In the genomic region with DNA sequence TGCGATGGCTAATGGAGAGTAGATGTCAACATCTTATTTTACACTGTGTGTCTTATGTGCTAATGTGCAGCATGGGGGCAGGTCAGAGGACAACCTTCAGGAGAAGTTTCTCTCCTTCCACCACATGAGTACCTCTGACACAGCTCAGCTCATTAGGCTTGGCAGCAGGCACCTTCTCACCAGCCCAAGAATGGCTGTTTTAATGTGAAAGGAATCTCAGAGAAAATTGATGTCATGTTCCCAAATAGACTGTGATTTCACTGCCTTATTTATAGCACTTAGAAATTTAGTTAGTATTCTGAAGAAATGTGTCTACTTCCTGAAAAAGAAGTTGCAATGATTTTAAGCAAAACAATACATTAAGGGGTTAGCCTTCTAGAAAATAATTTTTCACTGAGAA, we compare ENCODE assay signal across 30 mouse cellular contexts. TPM values are rescaled to one million over a fixed set of nuclear protein-coding genes. Genes with fewer than 3 reads are reported as not detected.
A peak's percentile ranks its signal among the peaks of the same experiment; 100 is the strongest.
DNase-seq lines count a peak whose midpoint lies in the region; ATAC-seq and TF ChIP-seq lines count a peak whose summit lies in the region.
"Had no signal": no experiment of that assay in that cellular context is flagged by ENCODE, and none has a peak within 500 bp of the region (broad histone marks: within the 10 kb centered on the region; RNA-seq: fewer than 3 reads in every experiment).

No protein-coding gene starts in this region.

- no peaks in the 10 kb centered on the region for H3K27me3 ChIP-seq in lung, postnatal 0 days (replicated peaks; ENCODE audit: insufficient read depth, low read length)
- H3K27me3 ChIP-seq: embryonic facial prominence, embryonic 12.5 days; forebrain, embryonic 15.5 days; heart, embryonic 13.5 days; hindbrain, embryonic 12.5 days; limb, embryonic 15.5 days; liver, embryonic 13.5 days; midbrain, embryonic 13.5 days; neural tube, embryonic 13.5 days had no signal

- no peak overlapping the region for H3K9ac ChIP-seq in lung, postnatal 0 days (replicated peaks; ENCODE audit: low read depth)
- H3K9ac ChIP-seq: embryonic facial prominence, embryonic 12.5 days; forebrain, embryonic 15.5 days; hindbrain, embryonic 12.5 days; limb, embryonic 15.5 days; liver, embryonic 13.5 days; midbrain, embryonic 13.5 days; neural tube, embryonic 13.5 days had no signal

- no peak for TF ChIP-seq CTCF in lung, postnatal 0 days (IDR thresholded peaks at IDR 0.05)
- no peak for TF ChIP-seq CTCF in bone marrow macrophage, adult 2 months (IDR thresholded peaks at IDR 0.05; ENCODE audit: low read depth, low read length)

- no peak overlapping the region for H3K4me3 ChIP-seq in lung, postnatal 0 days (ENCODE audit: low read depth, low read length)
- H3K4me3 ChIP-seq in bone marrow macrophage, adult 2 months (ENCODE audit: insufficient read depth, low read length): no peak overlapping the region
- H3K4me3 ChIP-seq: embryonic facial prominence, embryonic 12.5 days; forebrain, embryonic 15.5 days; heart, adult 2 months; heart, embryonic 13.5 days; hindbrain, embryonic 12.5 days; limb, embryonic 10.5 days; limb, embryonic 15.5 days; midbrain, embryonic 13.5 days; neural tube, embryonic 13.5 days had no signal

- WGBS in lung, postnatal 0 days: 98% methylated on average over 1 of the region's 1 CpGs

- no peak for TF ChIP-seq EP300 in lung, postnatal 0 days (IDR thresholded peaks at IDR 0.05)

- TF ChIP-seq POLR2A in bone marrow macrophage, adult 2 months (IDR thresholded peaks at IDR 0.05; ENCODE audit: borderline replicate concordance, low read depth, low read length): no peak

- ATAC-seq in frontal cortex, adult (ENCODE audit: low TSS enrichment): peak; percentile 72
- no peak for ATAC-seq in lung, postnatal 0 days
- ATAC-seq in CD4-positive, CD25-positive, alpha-beta regulatory T cell, adult 4 months: no peak
- ATAC-seq: forebrain, embryonic 15.5 days; hindbrain, postnatal 0 days; intestine, embryonic 16.5 days; midbrain, embryonic 13.5 days had no signal

- no peaks in the 10 kb centered on the region for H3K4me1 ChIP-seq in lung, postnatal 0 days (ENCODE audit: insufficient read depth, low read depth, low read length)
- peaks cover 39% of the 10 kb centered on the region for H3K4me1 ChIP-seq in bone marrow macrophage, adult 2 months (ENCODE audit: control insufficient read depth, insufficient read depth, low read length)
- H3K4me1 ChIP-seq: embryonic facial prominence, embryonic 12.5 days; forebrain, embryonic 15.5 days; limb, embryonic 10.5 days; limb, embryonic 15.5 days; midbrain, embryonic 13.5 days; neural tube, embryonic 13.5 days had no signal

- no peaks in the 10 kb centered on the region for H3K36me3 ChIP-seq in lung, postnatal 0 days (ENCODE audit: insufficient read depth, low read length)
- H3K36me3 ChIP-seq: liver, embryonic 13.5 days had no signal

- DNase-seq in frontal cortex, postnatal 36 days (ENCODE audit: low spot score in 2 of 2): no peak
- peak; percentile 23 for DNase-seq in lung, postnatal 36 days
- DNase-seq in lung, postnatal 0 days (ENCODE audit: low spot score): no peak
- no peak for DNase-seq in thymus, postnatal 36 days
- DNase-seq: adrenal gland, postnatal 10 days; cerebellum, adult 11-12 months; cerebellum, adult 9-11 months; embryo, embryonic 11 days; gastrocnemius, postnatal 25 days; heart, adult 2 months; heart, postnatal 14 days; kidney, adult 8-10 months; kidney, postnatal 4 days; liver, embryonic 13.5 days; lung, adult 18-20 months; lung, postnatal 14 days had no signal

- H3K27ac ChIP-seq in lung, postnatal 0 days (ENCODE audit: low read length): no peak overlapping the region
- peak overlapping the region; percentile 45 for H3K27ac ChIP-seq in bone marrow macrophage, adult 2 months (ENCODE audit: insufficient read depth, low read depth, low read length)
- H3K27ac ChIP-seq: embryonic facial prominence, embryonic 12.5 days; forebrain, embryonic 15.5 days; heart, adult 2 months; hindbrain, embryonic 12.5 days; hindbrain, postnatal 0 days; kidney, postnatal 0 days; limb, embryonic 10.5 days; limb, embryonic 15.5 days; midbrain, embryonic 13.5 days; neural tube, embryonic 13.5 days had no signal

- no peaks in the 10 kb centered on the region for H3K9me3 ChIP-seq in lung, postnatal 0 days (ENCODE audit: low read length)
- H3K9me3 ChIP-seq: embryonic facial prominence, embryonic 12.5 days; forebrain, embryonic 15.5 days; heart, embryonic 13.5 days; hindbrain, embryonic 12.5 days; limb, embryonic 10.5 days; limb, embryonic 15.5 days; liver, embryonic 13.5 days; midbrain, embryonic 13.5 days; neural tube, embryonic 13.5 days had no signal

- H3K4me2 ChIP-seq in lung, postnatal 0 days (replicated peaks; ENCODE audit: low read depth, low read length): no peak overlapping the region
- H3K4me2 ChIP-seq: embryonic facial prominence, embryonic 12.5 days; forebrain, embryonic 15.5 days; hindbrain, embryonic 12.5 days; limb, embryonic 15.5 days; midbrain, embryonic 13.5 days; neural tube, embryonic 13.5 days had no signal

RNA-seq across cellular contexts. Expression of a gene that starts 31.5 kb away (rescaled TPM):
- polyA plus RNA-seq in lung, postnatal 0 days (2015; fragmentation: Nextera tagmentation; extraction: Ambion mirVana): 31.9 and 37.0 TPM in 2 replicates
- polyA plus RNA-seq in bone marrow macrophage, adult 2 months (2012; ENCODE audit: insufficient read depth, insufficient read length, missing spikeins): 0.16 and 1.2 TPM in 2 replicates
- polyA plus RNA-seq in CD4-positive, CD25-positive, alpha-beta regulatory T cell, adult 4 months (2017; shearing (Covaris generic)): 1 to 10 TPM; 1.6 to 4.8 TPM
